Mouse (Mus musculus) lung, postnatal 36 days (tissue): ENCODE measurements around the gene Stfa2.
"Not testable (repeated sequence)": the region's sequence is repeated elsewhere in the genome, so short reads cannot be mapped to it uniquely, and the experiment has no call there.

Experiments
- DNase-seq: peaks from one replicate; pipeline ENCODE4 v3.0.0; 2022; ENCODE audit warnings: mixed read lengths

Stfa2 gene

DNA sequence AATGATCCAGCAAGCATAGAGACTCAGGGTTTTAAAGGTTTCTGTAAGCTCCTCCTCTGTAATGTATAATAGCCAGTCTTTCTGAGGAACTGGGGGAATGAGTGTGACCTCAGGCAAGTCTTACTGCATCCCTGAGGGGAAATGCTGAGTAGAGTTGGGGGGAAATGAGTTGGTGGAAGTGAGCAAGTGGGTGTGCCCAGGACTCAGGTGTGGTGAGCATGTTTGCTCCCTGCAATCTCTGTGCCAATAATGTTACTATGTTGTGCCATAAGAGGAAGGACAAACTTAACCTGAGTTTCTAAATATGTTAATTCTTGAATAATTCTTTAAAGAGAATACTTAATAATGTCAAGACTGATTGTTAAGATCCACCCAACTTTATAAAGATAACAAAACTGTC, at the start of gene Stfa2:
Stfa2 (minus strand) TSS at position 101 of the 400 bp plus-strand sequence.
- DNase-seq: no peak

DNA sequence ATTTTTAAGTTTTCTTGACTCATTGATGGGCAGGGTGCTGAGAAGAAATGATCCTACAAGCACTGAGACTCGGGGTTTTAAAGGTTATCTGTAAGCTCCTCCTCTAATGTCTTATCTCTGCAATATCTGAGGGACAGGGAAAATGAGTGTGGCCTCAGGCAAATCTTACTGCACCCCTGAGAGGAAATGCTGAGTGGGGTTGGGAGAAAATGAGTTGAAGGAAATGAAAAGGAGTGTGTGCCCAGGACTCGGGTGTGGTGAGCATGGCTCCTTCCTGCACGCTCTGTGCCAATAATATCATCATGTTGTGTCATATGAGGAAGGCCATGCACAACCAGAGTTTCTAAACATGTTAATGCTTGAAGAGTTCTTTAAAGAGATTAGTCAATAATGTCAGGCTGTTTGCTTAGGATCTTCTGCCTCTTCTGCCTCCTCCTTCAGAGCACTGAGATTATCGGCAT, 47.1 kb upstream of the Stfa2 start, which contains the start of gene Stfa3:
Stfa3 (minus strand) TSS at position 51 of the 461 bp plus-strand sequence.
- DNase-seq: no peak

DNA sequence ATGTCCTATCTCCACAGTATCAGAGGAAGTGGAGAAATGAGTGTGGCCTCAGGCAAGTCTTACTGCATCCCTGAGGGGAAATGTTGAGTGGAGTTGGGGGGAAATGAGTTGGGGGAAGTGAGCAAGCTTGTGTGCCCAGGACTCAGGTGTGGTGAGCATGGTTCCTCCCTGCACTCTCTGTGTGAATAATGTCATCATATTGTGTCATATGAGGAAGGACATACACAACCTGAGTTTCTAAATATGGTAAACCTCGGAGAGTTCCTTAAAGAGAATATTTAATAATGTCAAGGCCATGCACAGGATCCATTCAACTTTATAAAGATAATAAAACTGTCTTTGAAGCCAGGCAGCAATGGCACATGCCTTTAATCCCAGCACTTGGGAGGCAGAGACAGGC, 12.7 kb upstream of the Stfa2 start:
- not testable (repeated sequence) for DNase-seq

DNA sequence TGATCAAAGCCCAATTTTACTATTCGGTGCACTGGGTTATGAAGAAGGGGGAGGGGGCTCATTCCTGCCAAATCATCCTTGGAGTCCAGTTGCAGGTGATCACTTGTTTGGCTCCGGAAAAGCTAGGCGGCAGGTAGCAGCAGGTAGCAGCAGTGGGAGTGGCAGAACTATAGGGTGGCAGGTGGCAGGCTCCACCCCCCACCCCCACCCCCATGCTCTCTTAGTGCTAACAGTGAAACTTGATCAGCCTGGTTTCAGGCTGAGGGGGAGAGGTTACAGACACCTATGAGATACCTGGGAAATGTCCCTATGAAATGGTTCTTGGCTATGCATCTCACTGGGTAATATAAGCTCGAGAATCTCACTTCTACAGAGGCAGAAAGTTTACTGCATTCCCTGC, 19.2 kb downstream of the Stfa2 start:
- DNase-seq: no peak

DNA sequence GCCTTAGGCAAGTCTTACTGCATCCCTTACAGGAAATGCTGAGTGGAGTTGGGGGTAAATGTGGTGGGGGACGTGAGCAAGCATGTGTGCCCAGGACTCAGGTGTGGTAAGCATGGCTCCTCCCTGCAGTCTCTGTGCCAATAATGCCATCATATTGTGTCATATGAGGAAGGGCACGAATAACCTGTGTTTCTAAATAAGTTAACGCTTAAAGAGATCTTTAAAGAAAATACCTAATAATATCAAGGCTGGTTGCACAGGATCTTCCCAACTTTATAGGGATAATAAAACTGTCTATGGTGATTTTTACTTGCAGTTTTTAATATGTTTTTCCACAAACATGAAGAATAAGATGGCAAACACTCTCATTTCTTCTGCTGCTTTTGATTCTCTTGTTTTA, 40.6 kb downstream of the Stfa2 start, which contains the start of gene BC100530:
BC100530 (minus strand) TSS at position 101 of the 400 bp plus-strand sequence.
- DNase-seq: not testable (repeated sequence)
